Mouse (Mus musculus) megakaryocyte, embryonic 14.5 days (primary cell): Measurements from ENCODE around the gene Rbbp6. TPM values are rescaled to one million over a fixed set of nuclear protein-coding genes. Genes with fewer than 3 reads are reported as not detected.

ENCODE experiments used
- H3K27me3 ChIP-seq: replicated peaks from 2 replicates; pipeline ENCODE3; 2012; ENCODE audit warnings: inconsistent platforms
- H3K36me3 ChIP-seq: replicated peaks from 2 replicates; pipeline ENCODE3; 2012; ENCODE audit warnings: low read length, inconsistent platforms, mixed read lengths
- H3K4me1 ChIP-seq: 2 replicates; pipeline ENCODE4 v1.6.1; 2012; ENCODE audit warnings: inconsistent platforms
- H3K4me3 ChIP-seq: replicated peaks from 2 replicates; pipeline ENCODE3; 2012; ENCODE audit warnings: moderate library complexity, mild to moderate bottlenecking, inconsistent platforms
- H3K9me3 ChIP-seq: 2 replicates; pipeline ENCODE4 v1.6.1; 2012; ENCODE audit warnings: inconsistent platforms
- FLI1 ChIP-seq: IDR thresholded peaks from 2 replicates; pipeline ENCODE4 v1.6.1; 2012; ENCODE audit warnings: low read length, inconsistent platforms, mixed read lengths
- GATA1 ChIP-seq: IDR thresholded peaks from 3 replicates; pipeline ENCODE4 v1.6.1; 2012; ENCODE audit warnings: mixed read lengths, low read length, inconsistent platforms, borderline replicate concordance
- polyA plus RNA-seq: library from polyadenylated mRNA; stranded (reverse); fragments of >175 nt; gene quantifications from 2 replicates; pipeline ENCODE4 v1.2.3, GENCODE M21; 2012; ENCODE audit warnings: low replicate concordance; ENCODE audit not compliant: insufficient read depth

Rbbp6 gene
- polyA plus RNA-seq, 1 experiment, result 48.6 TPM

DNA sequence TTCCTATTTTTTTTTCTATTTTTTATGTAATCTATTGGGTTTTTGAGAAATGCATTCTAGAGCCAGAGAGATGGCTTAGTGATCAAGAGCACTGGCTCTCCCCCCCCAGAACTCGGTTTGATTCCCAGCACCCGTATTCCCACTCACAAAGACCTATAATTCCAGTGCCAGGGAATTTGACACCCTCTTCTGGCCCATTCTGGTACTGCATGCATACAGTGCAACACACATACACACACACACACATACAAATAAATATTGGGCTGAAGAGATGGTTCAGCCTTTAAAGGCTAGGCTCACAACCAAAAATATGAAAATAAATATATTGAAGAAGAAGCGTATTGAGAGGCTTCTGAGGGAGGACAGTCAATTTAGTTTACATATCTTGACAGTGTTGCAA lies 79.7 kb downstream of the Rbbp6 start:
- TF ChIP-seq FLI1 (no peak), GATA1 (no peak)
- no peak overlapping the region for H3K4me3 ChIP-seq
- H3K4me1 ChIP-seq, result peaks cover 11% of the 10 kb centered on the region
- peaks cover 16% of the 10 kb centered on the region for H3K9me3 ChIP-seq
- no peaks in the 10 kb centered on the region for H3K36me3 ChIP-seq
- H3K27me3 ChIP-seq, result peaks cover 6% of the 10 kb centered on the region

DNA sequence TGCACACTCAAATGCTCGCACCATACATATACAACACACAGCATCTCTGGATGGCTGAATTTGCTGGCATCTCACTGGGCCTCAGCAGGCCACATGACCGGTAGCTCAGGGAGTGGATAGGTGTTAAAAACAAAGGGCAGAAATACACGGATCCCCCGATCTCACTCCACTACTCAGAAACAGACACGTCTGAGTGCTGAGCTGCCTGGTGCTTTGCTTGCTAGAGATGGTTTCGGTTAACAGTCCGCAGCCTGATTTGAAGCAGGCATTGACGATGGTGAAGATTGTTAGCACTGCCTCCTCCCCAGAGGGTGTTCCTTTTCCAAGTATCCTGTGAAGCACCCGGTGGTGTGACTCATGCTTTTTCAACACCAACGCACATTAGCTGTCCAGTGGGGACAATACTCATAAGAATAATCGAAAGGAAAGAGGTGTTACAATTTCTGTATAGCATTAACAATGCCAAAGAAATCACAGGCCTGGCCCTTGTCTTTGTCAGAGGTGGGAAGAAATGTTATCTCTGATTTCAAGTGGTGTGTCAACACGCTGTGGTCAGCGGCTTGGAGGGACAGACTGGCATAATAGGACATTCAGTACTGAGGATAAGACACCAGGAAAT lies 81.1 kb downstream of the Rbbp6 start:
- Histone ChIP-seq H3K4me3 (no peak overlapping the region), H3K4me1 (peaks cover 7% of the 10 kb centered on the region; the same call in 1 of the 2 replicates), H3K36me3 (no peaks in the 10 kb centered on the region), H3K27me3 (peaks cover 6% of the 10 kb centered on the region), H3K9me3 (peaks cover 26% of the 10 kb centered on the region)
- TF ChIP-seq GATA1 (no peak), FLI1 (no peak)

Other genes with a start within 250 kb of the Rbbp6 start
- 14.5 and 41.6 TPM in 2 replicates for gene Tnrc6a, start 158.2 kb downstream of the Rbbp6 start, polyA plus RNA-seq
- not detected in 2 replicates for gene Slc5a11, start 249.1 kb downstream of the Rbbp6 start, polyA plus RNA-seq